Mouse (Mus musculus) ES-Bruce4 (cell line): ENCODE results near the gene Pde1c.

Source experiments
- CTCF ChIP-seq: IDR thresholded peaks from one replicate; pipeline ENCODE4 v1.8.1; 2011; ENCODE audit warnings: low read depth, low read length
- EP300 ChIP-seq: IDR thresholded peaks from 2 replicates; pipeline ENCODE4 v1.6.1; 2011; ENCODE audit warnings: low read depth, low read length; ENCODE audit not compliant: insufficient read depth
- POLR2A ChIP-seq: IDR thresholded peaks from one replicate; pipeline ENCODE4 v1.8.1; 2011; ENCODE audit warnings: low read length; ENCODE audit not compliant: insufficient read depth

GRCm38 (mm10) chr6:56416191-56416590 lies 152.7 kb downstream of the Pde1c start:
- TF ChIP-seq POLR2A = no peak
- no peak for TF ChIP-seq CTCF
- no peak for TF ChIP-seq EP300
